Mouse (Mus musculus): ENCODE results near the gene Tsc1. TPM values are rescaled to one million over a fixed set of nuclear protein-coding genes. Genes with fewer than 3 reads are reported as not detected.

The Tsc1 gene
- polyA plus RNA-seq, 1 experiment from 2014 or later: 11.1 TPM

GRCm38 (mm10) chr2:28605789-28606541 lies 35.1 kb upstream of the Tsc1 start:
- H3K4me1 ChIP-seq (replicated peaks): peaks cover 22% of the 10 kb centered on the region
- no peak overlapping the region for H3K9ac ChIP-seq
- no peak overlapping the region for H3K27ac ChIP-seq
- no peaks in the 10 kb centered on the region for H3K27me3 ChIP-seq
- no peak overlapping the region for H3K4me2 ChIP-seq
- 62% methylated on average over 14 of the region's 14 CpGs for WGBS
- no peak overlapping the region for H3K4me3 ChIP-seq
- ATAC-seq (replicated peaks; ENCODE audit: insufficient number of reproducible peaks, insufficient read depth, low FRiP score, low read depth): no peak
- H3K9me3 ChIP-seq (replicated peaks): no peaks in the 10 kb centered on the region
- H3K36me3 ChIP-seq: no peaks in the 10 kb centered on the region

DNA sequence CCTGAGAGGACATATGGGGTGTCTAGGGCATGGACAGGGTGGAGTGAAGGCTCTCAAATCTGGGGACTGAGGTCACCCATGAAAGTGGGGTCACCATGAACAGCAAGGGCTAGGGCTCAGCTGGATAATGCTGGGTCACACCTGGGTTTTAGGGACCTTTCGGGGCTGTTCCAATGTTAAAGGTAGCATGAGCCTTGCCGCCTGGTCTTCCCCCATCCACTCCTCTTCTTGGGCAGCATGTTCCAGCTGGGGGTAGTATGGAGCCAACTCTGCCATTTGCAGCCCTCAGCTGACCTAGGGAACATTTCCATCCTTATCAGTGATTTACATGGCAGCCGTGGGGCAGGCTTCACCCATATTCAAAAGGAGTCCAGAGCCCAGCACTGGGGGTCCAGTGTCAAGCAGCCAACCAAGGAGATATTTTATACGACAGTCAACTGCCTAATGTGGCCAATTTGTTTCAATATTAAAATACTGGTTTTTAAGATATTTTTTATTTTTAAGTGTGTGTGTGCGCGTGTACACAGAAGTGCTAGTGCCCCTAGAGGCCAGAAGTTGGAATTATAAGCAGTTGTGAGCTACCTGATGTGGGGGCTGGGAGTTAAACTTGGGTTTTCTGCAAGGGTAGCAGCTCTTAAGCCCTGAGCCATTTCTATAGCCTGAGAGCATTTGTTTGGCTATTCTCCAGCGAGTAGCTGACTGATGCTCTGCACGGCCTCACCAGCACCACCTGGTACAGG lies 34.3 kb upstream of the Tsc1 start:
- H3K4me1 ChIP-seq (replicated peaks): peaks cover 21% of the 10 kb centered on the region
- no peak overlapping the region for H3K27ac ChIP-seq
- H3K36me3 ChIP-seq: no peaks in the 10 kb centered on the region
- 62% methylated on average over 8 of the region's 8 CpGs for WGBS
- 0 out of 2 replicates have a peak, but pooled peaks have one; percentile 12 for ATAC-seq (replicated peaks; ENCODE audit: insufficient number of reproducible peaks, insufficient read depth, low FRiP score, low read depth)
- H3K9me3 ChIP-seq (replicated peaks): no peaks in the 10 kb centered on the region
- no peak overlapping the region for H3K4me2 ChIP-seq
- no peak overlapping the region for H3K4me3 ChIP-seq
- H3K27me3 ChIP-seq: no peaks in the 10 kb centered on the region
- H3K9ac ChIP-seq: no peak overlapping the region

DNA sequence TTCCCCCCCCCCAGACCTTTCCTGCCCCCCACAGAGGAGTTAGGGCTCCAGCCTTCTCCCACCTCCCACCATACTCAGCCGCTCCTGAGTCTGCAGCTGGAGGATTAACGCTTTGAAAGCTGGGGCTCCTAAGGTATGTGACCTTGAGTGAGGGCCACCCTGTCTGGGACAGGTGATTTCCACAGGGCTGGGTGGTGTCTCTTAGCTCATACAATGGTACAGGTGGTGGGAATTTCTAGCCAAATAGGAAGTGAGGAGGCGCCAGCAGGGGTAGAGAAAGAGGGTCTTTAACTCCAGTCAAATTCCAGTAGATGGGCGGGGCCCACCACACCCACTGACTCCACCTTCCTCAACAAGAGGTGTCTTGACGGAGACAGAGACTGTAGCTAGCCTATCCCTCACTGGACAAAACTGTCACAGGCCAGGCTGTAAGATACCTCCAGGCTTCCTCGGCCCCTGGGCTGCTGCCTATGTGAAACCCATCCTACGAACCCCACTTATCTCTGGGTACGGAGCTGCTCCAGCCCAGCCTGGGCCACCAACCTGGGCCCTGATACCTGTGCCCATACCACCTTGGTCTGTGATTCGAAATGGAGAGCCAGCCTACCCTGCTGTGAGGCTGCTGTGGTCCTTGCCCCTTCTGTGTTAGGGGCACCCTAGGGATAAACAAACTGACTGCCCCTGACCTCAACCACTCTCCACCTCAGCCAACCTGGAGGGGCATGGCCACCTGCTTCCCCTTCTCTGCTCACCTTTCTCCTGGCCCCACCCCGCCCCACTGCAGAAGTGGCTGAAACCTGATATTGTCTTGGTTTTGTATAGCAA lies 33.5 kb upstream of the Tsc1 start:
- WGBS: 49% methylated on average over 10 of the region's 10 CpGs
- ATAC-seq (replicated peaks; ENCODE audit: insufficient number of reproducible peaks, insufficient read depth, low FRiP score, low read depth): no peak

GRCm38 (mm10) chr2:28609851-28610250 lies 31.2 kb upstream of the Tsc1 start:
- Histone ChIP-seq H3K27ac (no peak overlapping the region), H3K27me3 (peaks cover 7% of the 10 kb centered on the region; the same call in 1 of the 2 replicates), H3K36me3 (no peaks in the 10 kb centered on the region), H3K4me2 (no peak overlapping the region), H3K9me3 (replicated peaks) (no peaks in the 10 kb centered on the region), H3K4me3 (no peak overlapping the region), H3K9ac (no peak overlapping the region), H3K4me1 (replicated peaks) (peaks cover 13% of the 10 kb centered on the region)
- WGBS: 74% methylated on average over 10 of the region's 10 CpGs
- ATAC-seq (replicated peaks; ENCODE audit: insufficient number of reproducible peaks, insufficient read depth, low FRiP score, low read depth): no peak

More for the DNA sequence above, 33.5 kb upstream of the Tsc1 start:
- Histone ChIP-seq H3K9ac (no peak overlapping the region), H3K4me3 (no peak overlapping the region), H3K36me3 (no peaks in the 10 kb centered on the region), H3K9me3 (replicated peaks) (no peaks in the 10 kb centered on the region), H3K4me1 (replicated peaks) (peaks cover 14% of the 10 kb centered on the region), H3K27me3 (no peaks in the 10 kb centered on the region), H3K27ac (no peak overlapping the region), H3K4me2 (no peak overlapping the region)

GRCm38 (mm10) chr2:28610716-28611406 lies 30.2 kb upstream of the Tsc1 start:
- Histone ChIP-seq H3K27ac (no peak overlapping the region), H3K27me3 (peaks cover 7% of the 10 kb centered on the region; the same call in 1 of the 2 replicates), H3K4me3 (no peak overlapping the region), H3K9ac (no peak overlapping the region), H3K4me2 (no peak overlapping the region), H3K9me3 (replicated peaks) (no peaks in the 10 kb centered on the region), H3K4me1 (replicated peaks) (peaks cover 11% of the 10 kb centered on the region), H3K36me3 (no peaks in the 10 kb centered on the region)
- no peak for ATAC-seq (replicated peaks; ENCODE audit: insufficient number of reproducible peaks, insufficient read depth, low FRiP score, low read depth)
- 81% methylated on average over 12 of the region's 12 CpGs for WGBS

- no peak for ATAC-seq (replicated peaks; ENCODE audit: insufficient number of reproducible peaks, insufficient read depth, low FRiP score, low read depth)
- 85% methylated on average over 17 of the region's 17 CpGs for WGBS
- Histone ChIP-seq H3K9me3 (replicated peaks) (no peaks in the 10 kb centered on the region), H3K9ac (no peak overlapping the region), H3K27me3 (peaks cover 7% of the 10 kb centered on the region; the same call in 1 of the 2 replicates), H3K4me1 (replicated peaks) (peaks cover 6% of the 10 kb centered on the region; the same call in 1 of the 2 replicates), H3K27ac (no peak overlapping the region), H3K4me3 (no peak overlapping the region), H3K4me2 (no peak overlapping the region), H3K36me3 (no peaks in the 10 kb centered on the region)
These were observed 29.6 kb upstream of the Tsc1 start for GRCm38 (mm10) chr2:28611407-28611787.

- Histone ChIP-seq H3K9me3 (replicated peaks) (no peaks in the 10 kb centered on the region), H3K4me3 (no peak overlapping the region), H3K36me3 (no peaks in the 10 kb centered on the region), H3K27ac (no peak overlapping the region), H3K4me2 (no peak overlapping the region), H3K27me3 (peaks cover 7% of the 10 kb centered on the region; the same call in 1 of the 2 replicates), H3K4me1 (replicated peaks) (peaks cover 11% of the 10 kb centered on the region), H3K9ac (no peak overlapping the region)
- 73% methylated on average over 10 of the region's 10 CpGs for WGBS
- no peak for ATAC-seq (replicated peaks; ENCODE audit: insufficient number of reproducible peaks, insufficient read depth, low FRiP score, low read depth)
These were observed 28.5 kb upstream of the Tsc1 start for GRCm38 (mm10) chr2:28612436-28613063.

GRCm38 (mm10) chr2:28613599-28613998 lies 27.4 kb upstream of the Tsc1 start:
- Histone ChIP-seq H3K27me3 (peaks cover 7% of the 10 kb centered on the region; the same call in 1 of the 2 replicates), H3K4me1 (replicated peaks) (peaks cover 14% of the 10 kb centered on the region), H3K4me2 (no peak overlapping the region), H3K27ac (no peak overlapping the region), H3K9me3 (replicated peaks) (no peaks in the 10 kb centered on the region), H3K4me3 (no peak overlapping the region), H3K9ac (no peak overlapping the region), H3K36me3 (no peaks in the 10 kb centered on the region)
- no peak for ATAC-seq (replicated peaks; ENCODE audit: insufficient number of reproducible peaks, insufficient read depth, low FRiP score, low read depth)
- WGBS: 89% methylated on average over 10 of the region's 10 CpGs

GRCm38 (mm10) chr2:28616358-28616757 lies 24.7 kb upstream of the Tsc1 start:
- Histone ChIP-seq H3K9ac (no peak overlapping the region), H3K27ac (no peak overlapping the region), H3K27me3 (peaks cover 16% of the 10 kb centered on the region), H3K4me2 (no peak overlapping the region), H3K9me3 (replicated peaks) (no peaks in the 10 kb centered on the region), H3K4me3 (no peak overlapping the region), H3K36me3 (no peaks in the 10 kb centered on the region), H3K4me1 (replicated peaks) (peaks cover 15% of the 10 kb centered on the region)
- no peak for ATAC-seq (replicated peaks; ENCODE audit: insufficient number of reproducible peaks, insufficient read depth, low FRiP score, low read depth)
- WGBS: 52% methylated on average over 5 of the region's 5 CpGs

- WGBS: 42% methylated on average over 9 of the region's 9 CpGs
- Histone ChIP-seq H3K4me3 (no peak overlapping the region), H3K36me3 (no peaks in the 10 kb centered on the region), H3K9me3 (replicated peaks) (no peaks in the 10 kb centered on the region), H3K9ac (no peak overlapping the region), H3K4me1 (replicated peaks) (peaks cover 20% of the 10 kb centered on the region), H3K27ac (peak overlapping the region; percentile 57), H3K4me2 (no peak overlapping the region), H3K27me3 (peaks cover 21% of the 10 kb centered on the region)
- no peak; the same call in 1 of the 2 replicates for ATAC-seq (replicated peaks; ENCODE audit: insufficient number of reproducible peaks, insufficient read depth, low FRiP score, low read depth)
These were observed 24.2 kb upstream of the Tsc1 start for GRCm38 (mm10) chr2:28616874-28617273.
